13 mouse cellular contexts compared by ENCODE assay signal in genomic region chr5:43855769-43856168, GRCm38 (mm10). TPM values are rescaled to one million over a fixed set of nuclear protein-coding genes. Genes with fewer than 3 reads are reported as not detected.
DNase-seq lines count a peak whose midpoint lies in the region; ATAC-seq and TF ChIP-seq lines count a peak whose summit lies in the region.
"Had no signal": no experiment of that assay in that cellular context is flagged by ENCODE, and none has a peak within 500 bp of the region (broad histone marks: within the 10 kb centered on the region; RNA-seq: fewer than 3 reads in every experiment).

No protein-coding gene starts in this region.

- peak overlapping the region; percentile 85 for H3K27ac ChIP-seq in spleen, adult 2 months (ENCODE audit: insufficient read depth, low read length)
- H3K27ac ChIP-seq in liver, postnatal 0 days (ENCODE audit: low read depth): peak overlapping the region; percentile 75
- H3K27ac ChIP-seq in stomach, postnatal 0 days (replicated peaks): no peak overlapping the region
- H3K27ac ChIP-seq: hindbrain, embryonic 12.5 days; midbrain, embryonic 10.5 days; neural tube, embryonic 15.5 days had no signal

- WGBS in spleen, adult 2 months: 2% methylated on average over 2 of the region's 2 CpGs
- WGBS in liver, postnatal 0 days (ENCODE audit: insufficient replicate concordance): 9% methylated on average over 2 of the region's 2 CpGs
- WGBS in stomach, postnatal 0 days: 2% methylated on average over 2 of the region's 2 CpGs

- no peaks in the 10 kb centered on the region for H3K36me3 ChIP-seq in spleen, adult 2 months (ENCODE audit: control insufficient read depth, insufficient read depth, low read length)
- no peaks in the 10 kb centered on the region for H3K36me3 ChIP-seq in liver, postnatal 0 days (replicated peaks; ENCODE audit: insufficient read depth, low read length)
- H3K36me3 ChIP-seq in stomach, postnatal 0 days (ENCODE audit: control insufficient read depth, insufficient read depth, low read length): no peaks in the 10 kb centered on the region
- H3K36me3 ChIP-seq: hindbrain, embryonic 12.5 days; midbrain, embryonic 10.5 days; neural tube, embryonic 15.5 days had no signal

- intact Hi-C loops in left cerebral cortex, postnatal 14 days (cut with DNase I): no loop called here

- peak; percentile 81 for ATAC-seq in liver, postnatal 0 days
- peak; percentile 76; the same call in 1 of the 2 replicates for ATAC-seq in stomach, postnatal 0 days (ENCODE audit: low FRiP score, low TSS enrichment)

- H3K9ac ChIP-seq in liver, postnatal 0 days (replicated peaks): no peak overlapping the region
- H3K9ac ChIP-seq in stomach, postnatal 0 days (ENCODE audit: low read length): no peak overlapping the region
- H3K9ac ChIP-seq: hindbrain, embryonic 12.5 days; neural tube, embryonic 15.5 days had no signal

- no peaks in the 10 kb centered on the region for H3K9me3 ChIP-seq in liver, postnatal 0 days (ENCODE audit: low read length)
- H3K9me3 ChIP-seq in stomach, postnatal 0 days (ENCODE audit: control insufficient read depth, low read length): no peaks in the 10 kb centered on the region
- H3K9me3 ChIP-seq: neural tube, embryonic 15.5 days had no signal

- H3K27me3 ChIP-seq in spleen, adult 2 months (ENCODE audit: control insufficient read depth, insufficient read depth, low read length): no peaks in the 10 kb centered on the region
- no peaks in the 10 kb centered on the region for H3K27me3 ChIP-seq in liver, postnatal 0 days (ENCODE audit: insufficient read depth, low read length)
- no peaks in the 10 kb centered on the region for H3K27me3 ChIP-seq in stomach, postnatal 0 days (ENCODE audit: control insufficient read depth, insufficient read depth, low read length)
- H3K27me3 ChIP-seq: hindbrain, embryonic 12.5 days; neural tube, embryonic 15.5 days had no signal

- peaks cover 18% of the 10 kb centered on the region; the same call in 1 of the 2 replicates for H3K4me1 ChIP-seq in spleen, adult 2 months (ENCODE audit: control insufficient read depth, insufficient read depth, insufficient read length)
- peaks cover 7% of the 10 kb centered on the region for H3K4me1 ChIP-seq in liver, postnatal 0 days (ENCODE audit: insufficient read depth)
- H3K4me1 ChIP-seq in stomach, postnatal 0 days (replicated peaks; ENCODE audit: control insufficient read depth, insufficient read depth): no peaks in the 10 kb centered on the region
- H3K4me1 ChIP-seq: hindbrain, embryonic 12.5 days; midbrain, embryonic 10.5 days; neural tube, embryonic 15.5 days had no signal

- H3K4me3 ChIP-seq in spleen, adult 2 months (ENCODE audit: extremely low read depth, insufficient read depth, insufficient read length): no peak overlapping the region
- H3K4me3 ChIP-seq in liver, postnatal 0 days (ENCODE audit: low read depth, low read length): no peak overlapping the region
- H3K4me3 ChIP-seq in stomach, postnatal 0 days (ENCODE audit: low read depth, low read length): no peak overlapping the region
- H3K4me3 ChIP-seq: hindbrain, embryonic 12.5 days; midbrain, embryonic 10.5 days; neural tube, embryonic 15.5 days had no signal

- no peak for TF ChIP-seq CTCF in spleen, adult 2 months (IDR thresholded peaks at IDR 0.05; ENCODE audit: extremely low read depth, insufficient read depth, insufficient read length, insufficient replicate concordance)
- TF ChIP-seq CTCF in liver, postnatal 0 days (IDR thresholded peaks at IDR 0.05; ENCODE audit: low read depth): no peak
- TF ChIP-seq CTCF in stomach, postnatal 0 days (IDR thresholded peaks at IDR 0.05; ENCODE audit: low read depth): no peak

- peak; percentile 29 for DNase-seq in adrenal gland, adult 2 months
- no peak for DNase-seq in adrenal gland, postnatal 14 days
- peak in 1 of 2 experiments; percentile 26 for DNase-seq in spleen, adult 2 months (ENCODE audit: low read depth in 1 of 2, low spot score in 2 of 2)
- DNase-seq in spleen, postnatal 14 days (ENCODE audit: low spot score in 2 of 2): no peak
- DNase-seq in liver, postnatal 0 days: no peak
- DNase-seq in stomach, postnatal 0 days (ENCODE audit: low spot score): no peak
- DNase-seq in thymus, postnatal 10 days (ENCODE audit: low spot score in 2 of 2): no peak
- no peak for DNase-seq in left cerebral cortex, postnatal 14 days (ENCODE audit: low spot score in 2 of 2)
- DNase-seq: cerebellum, adult 11-12 months; layer of hippocampus, adult 9-11 months had no signal

- H3K4me2 ChIP-seq in liver, postnatal 0 days (ENCODE audit: low read depth, low read length): no peak overlapping the region
- no peak overlapping the region for H3K4me2 ChIP-seq in stomach, postnatal 0 days (replicated peaks; ENCODE audit: low read depth)
- H3K4me2 ChIP-seq: hindbrain, embryonic 12.5 days; neural tube, embryonic 15.5 days had no signal

- no peak for TF ChIP-seq POLR2A in spleen, adult 2 months (IDR thresholded peaks at IDR 0.05; ENCODE audit: low read depth, low read length)

- TF ChIP-seq EP300 in liver, postnatal 0 days (IDR thresholded peaks at IDR 0.05; ENCODE audit: low read depth): peak; percentile 86
- no peak for TF ChIP-seq EP300 in stomach, postnatal 0 days (optimal IDR thresholded peaks at IDR 0.05)

RNA-seq across cellular contexts. Expression of gene Cd38, which starts 12.6 kb away (rescaled TPM):
- total RNA-seq in adrenal gland, adult 2 months (2021): 10 to 100 TPM; 11.5 to 15.1 TPM
- 5.3 and 5.9 TPM in 2 replicates for polyA plus RNA-seq in adrenal gland, adult 2 months (2012; rRNA removed)
- 16.8 and 19.0 TPM in 2 replicates for total RNA-seq in adrenal gland, postnatal 14 days (2021)
- polyA plus RNA-seq in spleen, adult 2 months (2012; rRNA removed): 37.3 and 38.9 TPM in 2 replicates
- polyA plus RNA-seq in liver, postnatal 0 days (2015; fragmentation: Nextera tagmentation; extraction: Ambion mirVana): 18.6 and 20.5 TPM in 2 replicates
- 4.9 and 5.1 TPM in 2 replicates for polyA plus RNA-seq in stomach, postnatal 0 days (2015; fragmentation: Nextera tagmentation; extraction: Ambion mirVana)
- total RNA-seq in left cerebral cortex, postnatal 14 days (2021): 1 to 10 TPM; 3.5 to 3.8 TPM

RNA-seq across cellular contexts. Expression of gene Fbxl5, which starts 34.3 kb away (rescaled TPM):
- total RNA-seq in adrenal gland, adult 2 months (2021): 10 to 100 TPM; 59.4 to 70.5 TPM
- 12.6 and 17.6 TPM in 2 replicates for polyA plus RNA-seq in adrenal gland, adult 2 months (2012; rRNA removed)
- 49.5 and 55.5 TPM in 2 replicates for total RNA-seq in adrenal gland, postnatal 14 days (2021)
- polyA plus RNA-seq in spleen, adult 2 months (2012; rRNA removed): 13.0 and 13.9 TPM in 2 replicates
- 15.9 and 16.5 TPM in 2 replicates for polyA plus RNA-seq in liver, postnatal 0 days (2015; fragmentation: Nextera tagmentation; extraction: Ambion mirVana)
- 44.0 and 45.7 TPM in 2 replicates for polyA plus RNA-seq in stomach, postnatal 0 days (2015; fragmentation: Nextera tagmentation; extraction: Ambion mirVana)
- 10 to 100 TPM; 76.6 to 83.0 TPM for total RNA-seq in left cerebral cortex, postnatal 14 days (2021)

RNA-seq across cellular contexts. Expression of gene Bst1, which starts 37.1 kb away (rescaled TPM):
- 1 to 10 TPM; 2.1 to 3.1 TPM for total RNA-seq in adrenal gland, adult 2 months (2021)
- 0.38 and 0.54 TPM in 2 replicates for polyA plus RNA-seq in adrenal gland, adult 2 months (2012; rRNA removed)
- 1.3 and 3.9 TPM in 2 replicates for total RNA-seq in adrenal gland, postnatal 14 days (2021)
- 5.6 and 8.4 TPM in 2 replicates for polyA plus RNA-seq in spleen, adult 2 months (2012; rRNA removed)
- polyA plus RNA-seq in liver, postnatal 0 days (2015; fragmentation: Nextera tagmentation; extraction: Ambion mirVana): 3.1 TPM in 2 replicates
- 3.6 and 4.4 TPM in 2 replicates for polyA plus RNA-seq in stomach, postnatal 0 days (2015; fragmentation: Nextera tagmentation; extraction: Ambion mirVana)
- total RNA-seq in left cerebral cortex, postnatal 14 days (2021): under 1 TPM in 1 of 2 experiments, not detected in 1; 0.30 TPM
- polyA plus RNA-seq: midbrain, embryonic 10.5 days had no signal

RNA-seq across cellular contexts. Expression of gene Gm7879, which starts 57.2 kb away (rescaled TPM):
- 10 to 100 TPM; 13.0 to 14.0 TPM for total RNA-seq in adrenal gland, adult 2 months (2021)
- not detected in 2 replicates for polyA plus RNA-seq in adrenal gland, adult 2 months (2012; rRNA removed)
- 10.9 and 15.2 TPM in 2 replicates for total RNA-seq in adrenal gland, postnatal 14 days (2021)
- 0.42 TPM in 1 of 2 replicates, not detected in the other for polyA plus RNA-seq in spleen, adult 2 months (2012; rRNA removed)
- 0.51 TPM in 1 of 2 replicates, not detected in the other for polyA plus RNA-seq in liver, postnatal 0 days (2015; fragmentation: Nextera tagmentation; extraction: Ambion mirVana)
- polyA plus RNA-seq in stomach, postnatal 0 days (2015; fragmentation: Nextera tagmentation; extraction: Ambion mirVana): 0.25 and 0.74 TPM in 2 replicates
- 10 to 100 TPM; 11.0 to 12.1 TPM for total RNA-seq in left cerebral cortex, postnatal 14 days (2021)
- polyA plus RNA-seq: hindbrain, embryonic 12.5 days had no signal
